Mouse (Mus musculus) bone marrow, adult 2 months (tissue): ENCODE data around the gene Ifnar2.

Experiments
- CTCF ChIP-seq: fragments of 200-500 bp; IDR thresholded peaks from 2 replicates; pipeline ENCODE4 v1.5.1; 2011; ENCODE audit warnings: low read length, control low read depth; ENCODE audit not compliant: control insufficient read depth, insufficient read depth
- POLR2A ChIP-seq: fragments of 200-500 bp; IDR thresholded peaks from 2 replicates; pipeline ENCODE4 v1.6.1; 2011; ENCODE audit warnings: low read depth, mild to moderate bottlenecking, control low read depth, low read length, borderline replicate concordance; ENCODE audit not compliant: control insufficient read depth

DNA sequence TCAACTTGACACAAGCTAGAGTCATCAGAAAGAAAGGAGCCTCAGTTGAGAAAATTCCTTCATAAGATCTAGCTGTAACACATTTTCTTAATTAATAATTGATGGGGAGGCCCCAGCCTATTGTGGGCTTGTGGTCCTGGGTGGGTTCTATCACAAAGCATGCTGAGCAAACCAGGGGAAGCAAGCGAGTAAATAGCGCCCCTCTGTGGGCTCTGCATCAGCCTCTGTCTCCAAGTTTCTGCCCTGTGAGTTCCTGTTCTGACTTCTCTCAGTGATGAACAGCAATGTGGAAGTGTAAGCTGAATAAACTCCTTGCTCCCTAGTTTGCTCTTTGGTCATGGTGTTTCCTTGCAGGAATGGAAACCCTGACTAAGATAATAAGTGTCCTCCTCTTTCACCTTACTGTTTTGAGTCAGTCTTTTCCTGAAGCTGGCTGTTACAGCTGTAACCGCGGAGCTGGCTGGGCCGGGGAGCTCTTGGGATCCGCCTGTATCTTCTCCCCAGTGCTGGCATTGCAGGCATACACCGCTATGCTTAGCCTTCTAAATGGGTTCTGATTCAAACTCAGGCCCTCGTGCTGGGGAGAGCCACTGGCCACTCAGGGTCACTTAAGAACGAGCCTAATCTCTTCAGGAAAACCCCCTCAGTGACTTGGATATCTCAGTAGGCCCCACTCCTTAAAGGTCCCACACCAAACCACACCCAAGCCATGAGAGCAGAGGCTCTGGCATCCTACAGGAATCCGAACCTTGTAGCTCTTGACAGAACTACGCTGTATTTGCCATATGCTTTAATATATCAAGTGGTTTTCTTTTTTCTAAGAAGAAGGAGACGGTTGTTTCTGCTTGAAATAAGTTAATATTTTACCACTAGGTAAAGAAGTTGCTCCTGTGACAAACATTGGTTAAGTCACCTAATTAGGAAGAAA is 77.8 kb downstream of the Ifnar2 start:
- TF ChIP-seq POLR2A, result no peak
- TF ChIP-seq CTCF, result no peak
